Mouse (Mus musculus): ENCODE data around the gene Tsfm. TPM values are rescaled to one million over a fixed set of nuclear protein-coding genes. Genes with fewer than 3 reads are reported as not detected.

Gene Tsfm
- total RNA-seq, 2 experiments from 2014 or later: 30.2 to 30.7 TPM

- intact Hi-C loops (cut with DNase I): no loop called here
- TF ChIP-seq CTCF (IDR thresholded peaks at IDR 0.05): no peak
- Histone ChIP-seq H3K27ac (no peak overlapping the region), H3K4me3 (no peak overlapping the region)
- DNase-seq (ENCODE audit: extremely low spot score in 1 of 2, low spot score in 2 of 2): no peak
These were observed 2.7 kb upstream of the Tsfm start for GRCm38 (mm10) chr10:127033301-127033741.

- no peak for TF ChIP-seq CTCF (IDR thresholded peaks at IDR 0.05)
- intact Hi-C loops (cut with DNase I): no loop called here
- no peak overlapping the region for H3K27ac ChIP-seq
- DNase-seq (ENCODE audit: extremely low spot score in 1 of 2, low spot score in 2 of 2): no peak
- H3K4me3 ChIP-seq: no peak overlapping the region
These were observed 12.2 kb downstream of the Tsfm start for GRCm38 (mm10) chr10:127018422-127018821.

GRCm38 (mm10) chr10:127017071-127017470 is 13.6 kb downstream of the Tsfm start:
- Histone ChIP-seq H3K27ac (no peak overlapping the region), H3K4me3 (no peak overlapping the region)
- TF ChIP-seq CTCF (IDR thresholded peaks at IDR 0.05): no peak
- intact Hi-C loops (cut with DNase I): no loop called here
- no peak for DNase-seq (ENCODE audit: extremely low spot score in 1 of 2, low spot score in 2 of 2)

DNA sequence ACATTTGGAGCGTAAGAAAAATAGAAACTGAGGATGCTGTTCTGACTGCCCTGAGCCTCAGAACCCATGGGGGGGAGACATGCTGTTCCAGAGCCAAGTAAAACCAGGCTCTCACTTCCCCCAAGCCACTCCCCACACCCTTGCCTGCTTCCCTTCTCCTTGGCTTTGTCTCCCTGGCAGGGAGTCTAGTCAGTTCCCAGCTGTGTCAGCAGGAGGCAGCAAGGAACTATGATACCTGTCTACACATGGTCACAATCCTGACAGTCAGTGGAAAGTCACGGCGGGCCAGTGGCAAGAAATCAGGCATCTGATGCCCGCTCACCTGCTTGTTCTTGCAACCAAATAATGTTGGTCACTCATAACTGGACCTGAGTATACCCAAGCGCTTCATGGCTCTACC is 14.2 kb downstream of the Tsfm start:
- no peak overlapping the region for H3K27ac ChIP-seq
- H3K4me3 ChIP-seq: no peak overlapping the region
- intact Hi-C loops (cut with DNase I): no loop called here
- peak; percentile 14 for TF ChIP-seq CTCF (IDR thresholded peaks at IDR 0.05)
- no peak for DNase-seq (ENCODE audit: extremely low spot score in 1 of 2, low spot score in 2 of 2)

DNA sequence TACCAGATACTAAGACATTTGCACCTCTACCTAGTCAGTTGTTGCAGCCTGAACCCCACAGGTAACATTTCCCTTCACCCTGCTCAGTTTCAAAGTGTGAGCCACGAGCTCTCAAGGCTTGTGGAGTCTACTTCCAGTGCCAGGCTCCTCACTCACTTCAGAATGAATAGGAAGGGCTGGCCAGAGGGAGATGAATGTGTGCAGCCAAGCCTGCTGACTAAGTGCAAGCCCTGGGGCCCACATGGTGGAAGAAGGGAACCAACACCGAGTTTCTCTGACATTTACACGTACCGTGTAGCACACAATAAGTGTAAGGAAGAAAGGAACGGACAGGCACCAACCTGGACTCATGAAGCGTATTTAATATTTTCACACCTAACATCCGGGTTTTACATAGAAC is 26.8 kb downstream of the Tsfm start:
- H3K4me3 ChIP-seq: no peak overlapping the region
- no peak for DNase-seq (ENCODE audit: extremely low spot score in 1 of 2, low spot score in 2 of 2)
- intact Hi-C loops (cut with DNase I): no loop called here
- TF ChIP-seq CTCF (IDR thresholded peaks at IDR 0.05): no peak
- H3K27ac ChIP-seq: no peak overlapping the region

DNA sequence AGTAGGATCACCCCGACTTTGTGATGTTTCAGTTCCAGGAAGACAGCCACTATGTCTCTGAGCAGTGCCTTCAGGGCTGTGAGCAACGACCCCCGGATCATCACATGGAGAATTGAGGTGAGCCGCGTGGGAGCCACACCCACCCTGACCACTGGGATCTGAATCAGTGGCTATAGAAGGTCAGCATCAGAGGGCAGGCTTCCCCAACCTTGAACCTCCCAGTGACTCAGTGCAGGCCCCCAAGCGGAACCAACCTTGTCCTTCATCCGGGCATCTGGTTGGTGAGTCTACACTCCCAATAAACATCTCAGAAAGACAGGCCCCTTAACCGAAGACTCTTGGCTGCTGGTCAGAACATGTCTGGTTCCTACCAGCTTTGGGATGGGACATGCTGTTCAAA is 27.3 kb downstream of the Tsfm start:
- TF ChIP-seq CTCF (IDR thresholded peaks at IDR 0.05): no peak
- Histone ChIP-seq H3K4me3 (no peak overlapping the region), H3K27ac (no peak overlapping the region)
- DNase-seq (ENCODE audit: extremely low spot score in 1 of 2, low spot score in 2 of 2): no peak
- intact Hi-C loops (cut with DNase I): no loop called here

DNA sequence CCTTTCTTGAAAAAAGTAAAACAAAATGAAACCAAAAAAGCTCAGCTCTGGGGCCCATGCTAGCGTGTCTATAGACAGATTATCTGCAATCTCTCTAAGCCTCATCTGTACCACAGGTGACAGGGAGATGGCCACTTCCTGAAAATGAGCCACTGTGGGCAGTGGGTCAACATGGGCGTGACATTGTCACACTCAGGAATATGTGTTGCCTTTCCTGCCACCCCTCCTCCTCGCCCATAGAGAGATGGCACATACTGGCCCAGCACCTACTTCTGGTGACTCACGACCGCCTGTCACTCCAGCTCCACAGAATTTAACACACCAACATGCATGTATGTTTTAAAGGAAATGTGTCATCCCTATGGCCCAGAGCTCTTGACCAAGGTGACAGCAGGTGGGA is 27.9 kb downstream of the Tsfm start:
- H3K27ac ChIP-seq: no peak overlapping the region
- no peak for TF ChIP-seq CTCF (IDR thresholded peaks at IDR 0.05)
- no peak for DNase-seq (ENCODE audit: extremely low spot score in 1 of 2, low spot score in 2 of 2)
- intact Hi-C loops (cut with DNase I): no loop called here
- no peak overlapping the region for H3K4me3 ChIP-seq

GRCm38 (mm10) chr10:127002056-127002455 is 28.6 kb downstream of the Tsfm start:
- H3K27ac ChIP-seq: no peak overlapping the region
- H3K4me3 ChIP-seq: no peak overlapping the region
- TF ChIP-seq CTCF (IDR thresholded peaks at IDR 0.05): no peak
- intact Hi-C loops (cut with DNase I): no loop called here
- DNase-seq (ENCODE audit: extremely low spot score in 1 of 2, low spot score in 2 of 2): no peak

- no peak for TF ChIP-seq CTCF (IDR thresholded peaks at IDR 0.05)
- intact Hi-C loops (cut with DNase I): no loop called here
- no peak for DNase-seq (ENCODE audit: extremely low spot score in 1 of 2, low spot score in 2 of 2)
- H3K27ac ChIP-seq: no peak overlapping the region
- H3K4me3 ChIP-seq: no peak overlapping the region
These were observed 29.3 kb downstream of the Tsfm start for GRCm38 (mm10) chr10:127001297-127001696.

DNA sequence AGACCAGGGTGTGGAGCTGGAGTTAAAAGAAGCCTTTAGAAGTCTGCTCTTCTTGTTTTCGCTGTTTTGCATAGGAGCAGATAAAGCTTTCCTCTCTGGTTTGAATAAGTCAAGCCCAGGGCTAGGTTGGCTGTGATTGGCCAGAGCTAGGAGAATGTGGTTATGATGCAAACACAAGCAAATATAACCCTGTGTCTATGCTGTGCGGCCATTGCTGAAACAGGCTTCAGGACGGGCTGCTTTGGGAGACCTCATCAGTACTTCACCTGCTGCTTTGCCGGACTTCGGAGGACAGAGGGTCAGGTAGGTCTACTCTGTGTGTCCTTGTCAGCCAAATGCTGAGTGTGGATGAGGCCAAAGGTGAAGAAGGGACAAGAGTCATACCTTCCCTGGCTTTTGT is 30.1 kb downstream of the Tsfm start, which contains the start of gene Avil:
Gene Avil (plus strand): TSS at position 181 of the 400 bp plus-strand sequence.
- intact Hi-C loops (cut with DNase I): no loop called here
- TF ChIP-seq CTCF (IDR thresholded peaks at IDR 0.05): no peak
- Histone ChIP-seq H3K4me3 (no peak within 1 kb of the TSS), H3K27ac (no peak within 1 kb of the TSS)
- no peak for DNase-seq (ENCODE audit: extremely low spot score in 1 of 2, low spot score in 2 of 2)

DNA sequence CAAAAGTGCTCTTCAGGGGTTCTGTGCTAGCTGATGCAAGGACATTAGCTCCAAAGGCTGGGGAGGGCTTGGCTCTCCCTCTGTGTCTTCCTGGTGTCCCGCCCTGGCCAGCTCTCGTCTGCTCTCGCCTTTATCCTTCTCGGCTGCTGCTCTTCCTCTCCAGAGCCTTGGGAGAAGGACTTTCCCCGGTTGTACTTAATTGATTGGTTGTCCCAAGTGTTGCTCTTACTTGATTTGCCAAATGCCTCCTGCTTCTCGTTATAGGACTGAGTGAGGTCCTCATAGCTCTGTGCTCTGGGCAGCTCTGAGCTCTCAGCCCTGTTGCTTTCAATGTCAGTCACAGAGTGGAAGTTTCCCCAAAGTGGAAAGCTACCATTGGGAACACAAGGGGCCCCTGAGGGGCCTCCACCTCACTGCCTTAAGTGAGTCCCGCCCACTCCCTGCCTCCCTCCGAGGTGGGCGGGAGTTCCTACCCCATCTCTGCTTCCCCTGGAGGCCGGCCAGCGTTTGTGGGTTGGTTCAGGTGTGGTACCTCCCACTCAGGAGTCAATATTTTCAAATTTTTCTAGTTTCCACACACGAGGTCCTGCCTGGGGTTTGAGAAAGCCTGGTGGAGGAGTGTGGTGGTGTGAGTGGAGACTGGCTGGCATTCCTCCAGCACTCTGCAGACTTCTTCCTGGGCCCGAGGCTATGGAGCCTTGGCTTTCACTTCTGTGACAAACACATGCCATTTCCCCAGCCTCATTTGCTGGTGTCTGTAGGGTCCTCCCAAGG is 33.1 kb downstream of the Tsfm start:
- intact Hi-C loops (cut with DNase I): no loop called here
- no peak overlapping the region for H3K4me3 ChIP-seq
- TF ChIP-seq CTCF (IDR thresholded peaks at IDR 0.05): no peak; the same call in 1 of the 2 replicates
- no peak for DNase-seq (ENCODE audit: extremely low spot score in 1 of 2, low spot score in 2 of 2)
- no peak overlapping the region for H3K27ac ChIP-seq

DNA sequence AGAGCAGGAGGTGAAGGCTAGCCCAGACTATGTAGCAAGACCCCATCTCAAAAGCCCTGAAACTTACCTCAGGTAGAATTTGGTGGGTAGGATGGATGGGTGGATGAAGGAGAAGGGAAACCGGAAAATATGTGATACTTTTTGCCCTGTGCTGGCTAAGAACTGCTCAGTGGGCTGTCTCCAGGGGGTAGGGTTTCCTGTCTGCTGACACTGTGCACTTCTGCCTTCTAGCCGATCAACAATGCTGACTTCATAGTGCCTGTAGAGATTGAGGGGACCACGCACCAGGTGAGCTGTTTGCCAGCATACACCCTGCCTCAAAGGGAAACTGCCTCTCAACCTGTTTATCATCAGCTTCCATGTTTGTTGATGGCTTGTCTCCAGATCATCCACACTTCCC is 37.0 kb downstream of the Tsfm start:
- no peak for DNase-seq (ENCODE audit: extremely low spot score in 1 of 2, low spot score in 2 of 2)
- intact Hi-C loops (cut with DNase I): no loop called here
- Histone ChIP-seq H3K27ac (no peak overlapping the region), H3K4me3 (no peak overlapping the region)
- TF ChIP-seq CTCF (IDR thresholded peaks at IDR 0.05): no peak

DNA sequence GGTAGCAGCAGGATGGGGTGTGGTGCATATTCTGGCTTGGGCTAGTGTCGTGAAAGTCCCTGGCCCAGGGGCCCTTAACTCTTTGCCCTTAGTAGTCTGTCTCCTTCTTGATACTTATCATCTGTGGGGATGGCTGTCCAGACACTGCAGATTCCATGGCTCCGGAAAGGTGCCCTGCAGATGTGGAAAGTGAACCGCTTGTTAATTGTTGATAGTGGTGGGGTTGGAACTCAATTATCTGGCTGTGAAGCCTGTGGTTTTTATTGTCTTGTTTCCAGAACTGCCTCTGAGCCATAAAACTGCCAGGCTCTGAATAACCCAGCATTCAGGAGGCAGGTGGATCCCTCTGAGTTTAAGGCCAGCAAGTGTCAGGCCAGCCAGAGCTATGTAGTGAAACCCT is 39.0 kb downstream of the Tsfm start:
- no peak for TF ChIP-seq CTCF (IDR thresholded peaks at IDR 0.05)
- Histone ChIP-seq H3K4me3 (no peak overlapping the region), H3K27ac (no peak overlapping the region)
- intact Hi-C loops (cut with DNase I): loop anchor here (2.0 kb wide), 1 partner anchor 39 kb away; the partner anchor contains the start of gene Tsfm
- no peak for DNase-seq (ENCODE audit: extremely low spot score in 1 of 2, low spot score in 2 of 2)

Measured in left cerebral cortex, adult 2 months (tissue).